Mouse (Mus musculus) stomach, embryonic 14.5 days (tissue): Measurements from ENCODE around the gene Fam71b. TPM values are rescaled to one million over a fixed set of nuclear protein-coding genes. Genes with fewer than 3 reads are reported as not detected.

Source experiments
- ATAC-seq: fragments of 200-750 bp; cut with Nextera tagmentation; 2 replicates; pipeline ENCODE4 v1.8.0; 2017; ENCODE audit warnings: low read depth, moderate TSS enrichment; ENCODE audit not compliant: insufficient number of reproducible peaks, insufficient read depth, low FRiP score
- H3K27ac ChIP-seq: fragments of 300-500 bp; sonication (generic); 2 replicates; pipeline ENCODE4 v1.5.1; 2014; ENCODE audit warnings: mild to moderate bottlenecking, low read length, moderate library complexity, mixed read lengths
- H3K27me3 ChIP-seq: fragments of 300-500 bp; sonication (generic); 2 replicates; pipeline ENCODE4 v1.6.1; 2014; ENCODE audit warnings: low read length, control low read depth, mixed read lengths; ENCODE audit not compliant: control insufficient read depth, insufficient read depth
- H3K36me3 ChIP-seq: fragments of 300-500 bp; sonication (generic); 2 replicates; pipeline ENCODE4 v1.6.1; 2014; ENCODE audit warnings: mild to moderate bottlenecking, control low read depth, low read length, moderate library complexity, mixed read lengths; ENCODE audit not compliant: control insufficient read depth, insufficient read depth
- H3K4me1 ChIP-seq: fragments of 300-500 bp; sonication (generic); 2 replicates; pipeline ENCODE4 v1.6.1; 2014; ENCODE audit warnings: low read length, control low read depth, mixed read lengths; ENCODE audit not compliant: control insufficient read depth, insufficient read depth
- H3K4me2 ChIP-seq: fragments of 300-500 bp; sonication (generic); replicated peaks from 2 replicates; pipeline ENCODE4 v1.6.1; 2014; ENCODE audit warnings: low read depth, low read length, control low read depth
- H3K4me3 ChIP-seq: fragments of 300-500 bp; sonication (generic); 2 replicates; pipeline ENCODE4 v1.5.1; 2014; ENCODE audit warnings: low read depth, low read length, control low read depth
- H3K9ac ChIP-seq: fragments of 300-500 bp; sonication (generic); replicated peaks from 2 replicates; pipeline ENCODE4 v1.6.1; 2014; ENCODE audit warnings: low read depth, mild to moderate bottlenecking, control low read depth, low read length, moderate library complexity, mixed read lengths
- H3K9me3 ChIP-seq: fragments of 300-500 bp; sonication (generic); 2 replicates; pipeline ENCODE4 v1.6.1; 2016; ENCODE audit warnings: low read depth, low read length, control low read depth; ENCODE audit not compliant: control insufficient read depth
- WGBS: fragments of 180-500 bp; shearing (Covaris S2); extraction: QIAGEN DNeasy Blood & Tissue Kit; methylation state at CpG from one replicate; pipeline ENCODE4 v1.1.7; 2014; 5-methylcytosine and 5-hydroxymethylcytosine counted together
- polyA plus RNA-seq: library from polyadenylated mRNA; unstranded; fragments of >200 nt; fragmentation: Nextera tagmentation; extraction: Ambion mirVana; gene quantifications from 2 replicates; pipeline ENCODE4 v1.2.1, GENCODE M21; 2014

The Fam71b gene
- polyA plus RNA-seq, 1 experiment from 2014 or later = not detected

DNA sequence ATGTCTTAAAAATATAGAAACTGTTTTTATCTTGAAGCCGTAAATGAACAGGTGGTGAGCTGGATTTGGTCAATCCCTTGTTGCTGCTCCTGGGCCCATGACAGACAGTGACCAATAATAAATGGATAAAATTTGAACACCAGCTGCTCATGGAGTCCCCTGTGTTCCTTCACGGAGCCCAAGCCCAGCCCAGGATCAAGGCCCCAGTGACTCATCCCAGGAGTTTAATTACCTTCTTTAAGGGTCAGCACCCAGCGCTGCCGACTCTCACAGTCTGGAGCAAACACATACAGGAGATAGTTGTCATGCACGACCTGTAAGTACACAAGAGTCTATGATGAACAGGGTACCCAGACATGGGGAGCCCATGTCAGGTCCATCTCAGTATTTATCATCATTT, 30.6 kb upstream of the Fam71b start:
- Histone ChIP-seq H3K4me2 (no peak overlapping the region), H3K4me3 (no peak overlapping the region), H3K27ac (no peak overlapping the region), H3K9ac (no peak overlapping the region), H3K4me1 (no peaks in the 10 kb centered on the region), H3K9me3 (no peaks in the 10 kb centered on the region), H3K27me3 (no peaks in the 10 kb centered on the region), H3K36me3 (no peaks in the 10 kb centered on the region)
- WGBS = 61% methylated on average over 5 of the region's 5 CpGs
- no peak for ATAC-seq

DNA sequence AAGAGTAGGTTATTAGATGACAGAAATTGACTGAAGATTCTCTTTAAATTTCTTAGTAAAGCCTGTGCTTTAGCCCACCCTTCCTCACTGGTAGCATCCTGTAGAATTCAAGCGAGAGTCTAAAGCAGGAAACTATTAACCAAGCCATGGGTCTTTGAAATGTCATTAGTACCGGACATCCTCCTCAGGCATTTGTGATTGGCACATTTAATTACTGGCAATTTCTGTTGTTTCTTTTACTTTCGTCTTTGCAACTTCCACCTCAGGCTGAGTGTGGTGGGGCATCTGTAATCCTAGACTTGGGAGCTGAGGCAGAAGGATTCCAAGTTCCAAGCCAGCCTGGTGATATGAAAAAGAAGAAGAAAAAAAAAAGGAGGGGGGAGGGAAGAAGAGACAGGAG, 30.0 kb upstream of the Fam71b start:
- no peak for ATAC-seq
- Histone ChIP-seq H3K4me1 (no peaks in the 10 kb centered on the region), H3K4me2 (no peak overlapping the region), H3K27ac (no peak overlapping the region), H3K36me3 (no peaks in the 10 kb centered on the region), H3K9ac (no peak overlapping the region), H3K9me3 (no peaks in the 10 kb centered on the region), H3K4me3 (no peak overlapping the region), H3K27me3 (no peaks in the 10 kb centered on the region)
- 66% methylated on average over 3 of the region's 3 CpGs for WGBS

DNA sequence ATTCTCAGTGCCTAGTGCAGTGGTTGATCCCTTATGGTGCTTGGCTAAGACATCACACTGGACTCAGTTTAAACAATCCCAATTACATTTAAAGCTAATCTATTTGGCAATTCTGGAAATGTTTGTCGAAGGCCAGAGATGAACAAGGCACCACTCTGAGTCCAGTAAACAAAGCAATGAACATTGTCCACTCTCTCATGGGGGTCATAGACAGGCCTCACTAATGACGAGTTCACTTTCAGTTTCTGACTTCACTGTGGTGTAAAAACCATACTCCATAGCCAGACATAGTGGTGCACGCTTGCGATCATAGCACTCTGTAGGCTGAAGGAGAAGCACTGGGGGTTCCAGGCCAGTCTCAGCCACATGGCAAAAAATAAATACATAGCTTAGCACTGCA, 25.9 kb upstream of the Fam71b start:
- no peaks in the 10 kb centered on the region for H3K9me3 ChIP-seq
- H3K9ac ChIP-seq = no peak overlapping the region
- H3K27ac ChIP-seq = no peak overlapping the region
- WGBS = 91% methylated on average over 4 of the region's 4 CpGs
- H3K27me3 ChIP-seq = no peaks in the 10 kb centered on the region
- no peaks in the 10 kb centered on the region for H3K36me3 ChIP-seq
- no peaks in the 10 kb centered on the region for H3K4me1 ChIP-seq
- no peak for ATAC-seq
- H3K4me3 ChIP-seq = no peak overlapping the region
- no peak overlapping the region for H3K4me2 ChIP-seq

DNA sequence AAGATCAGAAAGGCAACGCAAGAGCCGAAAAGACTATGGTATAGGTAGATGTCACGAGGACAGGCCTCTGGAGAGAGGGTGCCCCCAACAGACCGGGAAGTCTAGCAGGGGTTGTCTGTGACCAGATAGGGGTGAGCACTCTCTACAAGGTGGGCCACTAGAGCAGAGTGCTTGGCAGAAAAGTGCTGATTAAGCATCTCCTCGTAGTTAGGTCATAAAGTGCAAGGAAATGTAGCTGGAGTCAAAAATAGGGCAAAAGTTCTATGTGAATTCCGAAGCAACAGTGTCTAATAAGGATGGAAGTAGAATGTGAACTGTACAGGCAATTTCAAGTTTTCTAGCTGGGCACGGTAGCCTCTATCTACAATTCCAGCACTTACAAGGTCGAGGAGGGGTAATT, 25.1 kb upstream of the Fam71b start:
- H3K4me3 ChIP-seq = no peak overlapping the region
- H3K4me2 ChIP-seq = no peak overlapping the region
- no peak for ATAC-seq
- WGBS = 93% methylated on average over 8 of the region's 8 CpGs
- H3K9ac ChIP-seq = no peak overlapping the region
- H3K36me3 ChIP-seq = no peaks in the 10 kb centered on the region
- no peaks in the 10 kb centered on the region for H3K9me3 ChIP-seq
- H3K4me1 ChIP-seq = no peaks in the 10 kb centered on the region
- no peaks in the 10 kb centered on the region for H3K27me3 ChIP-seq
- no peak overlapping the region for H3K27ac ChIP-seq

DNA sequence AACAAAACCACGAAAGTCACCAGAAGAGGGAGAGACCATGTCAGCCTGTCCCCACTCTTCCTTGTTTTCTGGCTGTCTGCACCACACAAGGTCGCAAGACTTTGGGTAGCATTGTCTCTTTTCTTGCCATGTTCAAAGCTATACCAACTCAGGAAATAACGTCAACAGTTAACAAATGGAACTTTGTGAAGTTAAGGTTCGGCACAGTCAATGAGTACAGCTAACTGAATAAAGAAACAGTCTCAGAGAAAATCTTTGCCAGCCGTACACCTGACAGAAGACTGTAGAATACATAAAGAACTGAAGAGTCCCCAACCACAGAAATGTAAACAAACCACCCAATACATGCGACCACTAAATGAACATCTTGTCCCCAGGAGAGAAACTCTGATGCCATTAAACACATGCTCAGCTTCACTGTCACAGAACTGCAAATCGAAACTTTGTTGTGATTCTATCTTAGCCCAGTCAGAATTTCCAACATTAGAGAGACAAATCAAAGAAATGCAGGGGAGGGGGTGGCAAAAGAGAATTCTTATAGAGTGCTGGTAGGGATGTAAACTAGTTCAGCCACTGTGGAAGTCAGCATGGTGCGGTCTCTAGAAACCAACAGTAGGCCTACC, 23.9 kb upstream of the Fam71b start:
- no peak overlapping the region for H3K4me2 ChIP-seq
- no peaks in the 10 kb centered on the region for H3K4me1 ChIP-seq
- no peak overlapping the region for H3K9ac ChIP-seq
- H3K27ac ChIP-seq = no peak overlapping the region
- 76% methylated on average over 8 of the region's 8 CpGs for WGBS
- no peaks in the 10 kb centered on the region for H3K9me3 ChIP-seq
- ATAC-seq = no peak
- no peaks in the 10 kb centered on the region for H3K36me3 ChIP-seq
- no peak overlapping the region for H3K4me3 ChIP-seq
- H3K27me3 ChIP-seq = no peaks in the 10 kb centered on the region

DNA sequence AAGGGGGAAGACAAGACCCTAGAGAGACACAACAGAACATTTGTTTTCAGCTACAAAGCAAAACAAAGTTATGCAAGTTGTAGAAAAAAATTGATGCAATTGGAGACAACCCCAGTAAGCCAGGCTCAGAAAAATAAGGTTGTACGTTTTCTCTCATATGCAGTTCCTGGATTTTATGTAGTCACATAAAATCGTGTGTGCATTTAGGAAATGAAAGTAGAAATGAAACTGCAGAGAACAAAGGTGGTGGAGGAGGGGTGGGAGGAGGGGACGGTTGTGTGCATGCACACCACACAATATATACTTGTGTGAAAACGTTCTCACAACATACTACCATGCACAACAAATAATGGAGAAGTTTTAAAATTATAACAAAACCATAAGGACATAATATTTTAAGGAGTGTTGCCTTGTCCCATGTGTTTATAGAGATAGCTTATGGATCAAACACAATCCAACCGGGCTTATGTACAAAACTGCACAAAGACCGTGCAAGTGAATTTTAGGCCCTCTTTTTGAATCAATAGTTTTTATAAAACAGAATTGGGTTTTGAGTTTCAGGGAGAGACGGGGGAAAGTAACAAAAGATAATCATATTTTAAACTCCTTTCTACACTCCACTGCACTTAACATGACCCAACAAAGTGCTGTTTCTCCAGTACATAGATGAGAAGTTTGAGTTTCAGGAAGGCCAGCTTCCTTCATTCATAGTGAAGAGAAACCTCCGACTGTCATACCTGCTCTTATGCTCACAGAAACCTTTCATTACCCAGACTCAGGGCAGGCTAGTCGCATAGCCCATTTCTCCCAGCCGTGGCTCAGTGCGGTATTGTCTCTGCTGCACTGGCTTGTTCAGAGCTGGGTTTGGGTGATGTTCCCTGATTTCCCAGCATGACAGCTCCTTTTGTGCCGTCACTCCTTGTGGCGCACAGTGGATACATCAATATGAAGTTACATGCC, 23.0 kb upstream of the Fam71b start:
- Histone ChIP-seq H3K4me2 (no peak overlapping the region), H3K4me1 (no peaks in the 10 kb centered on the region), H3K27ac (no peak overlapping the region), H3K9me3 (no peaks in the 10 kb centered on the region), H3K36me3 (no peaks in the 10 kb centered on the region), H3K9ac (no peak overlapping the region), H3K27me3 (no peaks in the 10 kb centered on the region), H3K4me3 (no peak overlapping the region)
- no peak for ATAC-seq
- 77% methylated on average over 13 of the region's 13 CpGs for WGBS

DNA sequence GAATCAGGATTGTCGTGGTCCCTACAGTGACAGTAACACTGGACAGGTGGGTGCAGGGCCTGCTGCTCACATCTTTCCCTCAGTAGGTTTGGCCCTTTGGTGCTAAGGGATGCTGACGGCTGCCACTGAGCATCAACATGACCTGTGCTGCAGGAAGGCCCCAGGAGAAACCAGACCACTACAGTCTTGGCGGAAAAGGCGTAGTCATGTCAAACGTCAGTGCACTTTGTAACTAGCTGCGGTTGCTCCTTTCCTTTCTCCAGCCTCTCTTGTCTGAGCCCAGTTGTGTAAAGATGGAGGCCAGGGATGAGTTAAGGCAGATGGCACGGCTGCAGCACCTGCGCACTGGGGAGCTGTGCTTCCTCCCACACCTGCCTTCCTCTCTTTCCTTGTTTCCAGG, 21.3 kb upstream of the Fam71b start:
- Histone ChIP-seq H3K36me3 (no peaks in the 10 kb centered on the region), H3K4me3 (no peak overlapping the region), H3K4me2 (no peak overlapping the region), H3K27me3 (no peaks in the 10 kb centered on the region), H3K9me3 (no peaks in the 10 kb centered on the region), H3K4me1 (no peaks in the 10 kb centered on the region), H3K27ac (no peak overlapping the region), H3K9ac (no peak overlapping the region)
- WGBS = 80% methylated on average over 8 of the region's 8 CpGs
- no peak for ATAC-seq

DNA sequence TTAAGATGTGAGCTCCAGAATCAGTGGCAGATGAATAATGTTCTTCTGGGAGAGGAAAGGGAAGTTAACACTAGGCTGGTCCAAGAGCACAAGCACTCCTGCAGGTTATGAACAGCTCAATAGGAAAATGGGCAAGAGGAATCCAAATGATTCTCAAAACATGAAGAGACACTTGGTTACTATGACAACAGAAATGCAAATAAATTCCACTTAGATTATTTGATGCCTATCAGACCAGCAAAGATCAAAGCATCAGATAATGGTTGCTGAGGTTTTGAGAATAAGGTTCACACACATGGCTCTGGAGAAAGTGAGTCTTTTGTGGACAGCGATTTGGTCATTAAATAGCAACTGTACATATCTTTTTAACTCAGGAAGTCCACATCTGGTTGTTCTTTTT, 19.0 kb upstream of the Fam71b start:
- Histone ChIP-seq H3K36me3 (no peaks in the 10 kb centered on the region), H3K9me3 (no peaks in the 10 kb centered on the region)
- 88% methylated on average over 1 of the region's 1 CpGs for WGBS

More for the DNA sequence above, 19.0 kb upstream of the Fam71b start:
- ATAC-seq = no peak
- Histone ChIP-seq H3K4me1 (no peaks in the 10 kb centered on the region), H3K9ac (no peak overlapping the region), H3K4me2 (no peak overlapping the region), H3K27me3 (no peaks in the 10 kb centered on the region), H3K4me3 (no peak overlapping the region), H3K27ac (no peak overlapping the region)
